Comparison of ENCODE assay signal across 8 mouse cellular contexts in genomic region chr8:83972150-83973120, GRCm38 (mm10). TPM values are rescaled to one million over a fixed set of nuclear protein-coding genes. Genes with fewer than 3 reads are reported as not detected.
DNase-seq lines count a peak whose midpoint lies in the region; ATAC-seq lines count a peak whose summit lies in the region.

Prkaca (plus strand) TSS chr8:83972993.

- H3K9me3 ChIP-seq in heart, embryonic 10.5 days = no peaks in the 10 kb centered on the region
- no peaks in the 10 kb centered on the region for H3K9me3 ChIP-seq in kidney, embryonic 15.5 days (replicated peaks)

- DNase-seq in B cell, adult 2 months = peak; percentile 94 to 95
- DNase-seq in brain, adult 2 months (ENCODE audit: low read depth, low spot score) = peak; percentile 100
- DNase-seq in heart, embryonic 10.5 days (ENCODE audit: low spot score) = peak; percentile 100
- peak; percentile 99 for DNase-seq in liver
- DNase-seq in spleen, postnatal 4 days (ENCODE audit: low spot score in 2 of 2) = peak; percentile 97 to 98

- H3K4me3 ChIP-seq in heart, embryonic 10.5 days = peak within 1 kb of the TSS; percentile 94
- peak within 1 kb of the TSS; percentile 99 for H3K4me3 ChIP-seq in kidney, embryonic 15.5 days (replicated peaks)

- H3K36me3 ChIP-seq in heart, embryonic 10.5 days = peaks cover 26% of the 10 kb centered on the region
- peaks cover 23% of the 10 kb centered on the region for H3K36me3 ChIP-seq in kidney, embryonic 15.5 days

- peak; percentile 97 for ATAC-seq in erythroblast, adult 5-6 weeks (replicated peaks; ENCODE audit: low FRiP score, poor library complexity, severe bottlenecking)
- peak; percentile 100 for ATAC-seq in kidney, embryonic 15.5 days (replicated peaks; ENCODE audit: low FRiP score)
- ATAC-seq in monocyte, adult 5-6 weeks (replicated peaks; ENCODE audit: insufficient number of reproducible peaks, low FRiP score, low TSS enrichment, poor library complexity, severe bottlenecking) = peak; percentile 99

- H3K27me3 ChIP-seq in heart, embryonic 10.5 days (ENCODE audit: insufficient read depth, poor library complexity, severe bottlenecking) = no peaks in the 10 kb centered on the region
- no peaks in the 10 kb centered on the region for H3K27me3 ChIP-seq in kidney, embryonic 15.5 days

- H3K27ac ChIP-seq in heart, embryonic 10.5 days = peak within 1 kb of the TSS; percentile 94
- H3K27ac ChIP-seq in kidney, embryonic 15.5 days = peak within 1 kb of the TSS; percentile 80

- whole genome bisulfite sequencing in heart, embryonic 10.5 days = under 1% methylated on average over 82 of the region's 94 CpGs
- WGBS in kidney, embryonic 15.5 days = under 1% methylated on average over 71 of the region's 94 CpGs

- peak within 1 kb of the TSS; percentile 94 for H3K9ac ChIP-seq in kidney, embryonic 15.5 days

- H3K4me1 ChIP-seq in heart, embryonic 10.5 days = peaks cover 42% of the 10 kb centered on the region
- H3K4me1 ChIP-seq in kidney, embryonic 15.5 days = peaks cover 35% of the 10 kb centered on the region

- peak within 1 kb of the TSS; percentile 95 for H3K4me2 ChIP-seq in kidney, embryonic 15.5 days

RNA-seq across cellular contexts. Expression of gene Prkaca, which starts in this region (rescaled TPM):
- total RNA-seq in erythroblast, adult 5-6 weeks (2015; ENCODE audit: low replicate concordance) = 7.5 and 9.8 TPM in 2 replicates
- total RNA-seq in erythroblast, adult 5-6 weeks (2017; ENCODE audit: low replicate concordance) = 6.7 and 7.1 TPM in 2 replicates
- polyA plus RNA-seq in heart, embryonic 10.5 days (2016; fragmentation: Nextera tagmentation; extraction: Ambion mirVana) = 157 and 160 TPM in 2 replicates
- polyA plus RNA-seq in kidney, embryonic 15.5 days (2015; fragmentation: Nextera tagmentation; extraction: Ambion mirVana) = 161 and 163 TPM in 2 replicates
- total RNA-seq in monocyte, adult 5-6 weeks (2017) = 14.5 to 24.5 TPM (median 18.8 TPM) in 3 replicates

Comparison
In these comparisons a context has a peak if more than half of its experiments do, and no peak if none do; other contexts are left out.
1. Peak in every context shown above with its lines: DNase-seq, ATAC-seq, H3K4me3 ChIP-seq and H3K27ac ChIP-seq.